Mouse (Mus musculus): Measurements from ENCODE around the gene Eipr1. TPM values are rescaled to one million over a fixed set of nuclear protein-coding genes. Genes with fewer than 3 reads are reported as not detected.

Eipr1 gene
- polyA plus RNA-seq, 1 experiment from 2014 or later, result 71.3 TPM

GRCm38 (mm10) chr12:28782637-28783036, 31.0 kb downstream of the Eipr1 start:
- no peaks in the 10 kb centered on the region for H3K9me3 ChIP-seq

DNA sequence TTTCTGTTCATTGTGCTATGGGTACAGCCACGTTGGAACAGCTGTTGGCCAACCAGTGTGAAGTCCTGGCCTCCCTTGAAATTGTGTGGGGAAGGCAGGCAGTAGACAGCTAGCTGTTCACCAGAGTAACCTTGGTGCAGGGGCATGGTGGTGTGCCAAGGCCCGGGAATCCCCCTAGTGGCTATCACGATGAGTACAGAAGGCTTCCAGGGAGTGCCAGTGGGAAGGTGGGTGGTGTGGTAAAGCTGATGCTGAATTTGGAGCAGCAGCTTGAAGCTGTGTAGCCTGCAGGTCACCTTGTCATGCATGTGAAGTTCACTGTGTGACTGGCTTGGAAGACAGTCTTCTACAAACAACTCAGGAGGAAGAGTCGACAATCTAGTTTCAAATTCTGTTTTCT, 32.8 kb downstream of the Eipr1 start:
- Histone ChIP-seq H3K4me3 (replicated peaks) (no peak overlapping the region), H3K9ac (replicated peaks) (no peak overlapping the region), H3K4me1 (replicated peaks) (peaks cover 37% of the 10 kb centered on the region), H3K27ac (peak overlapping the region; percentile 37; the same call in 1 of the 2 replicates), H3K27me3 (no peaks in the 10 kb centered on the region), H3K4me2 (replicated peaks) (no peak overlapping the region), H3K9me3 (no peaks in the 10 kb centered on the region), H3K36me3 (no peaks in the 10 kb centered on the region)
- 39% methylated on average over 4 of the region's 4 CpGs for WGBS
- ATAC-seq, result peak; percentile 44; the same call in 1 of the 2 replicates

More at GRCm38 (mm10) chr12:28782637-28783036, 31.0 kb downstream of the Eipr1 start:
- no peak for ATAC-seq
- Histone ChIP-seq H3K27me3 (no peaks in the 10 kb centered on the region), H3K9ac (replicated peaks) (no peak overlapping the region), H3K4me1 (replicated peaks) (peaks cover 33% of the 10 kb centered on the region), H3K4me3 (replicated peaks) (no peak overlapping the region), H3K36me3 (no peaks in the 10 kb centered on the region), H3K27ac (no peak overlapping the region), H3K4me2 (replicated peaks) (no peak overlapping the region)
- 98% methylated on average over 3 of the region's 3 CpGs for WGBS

DNA sequence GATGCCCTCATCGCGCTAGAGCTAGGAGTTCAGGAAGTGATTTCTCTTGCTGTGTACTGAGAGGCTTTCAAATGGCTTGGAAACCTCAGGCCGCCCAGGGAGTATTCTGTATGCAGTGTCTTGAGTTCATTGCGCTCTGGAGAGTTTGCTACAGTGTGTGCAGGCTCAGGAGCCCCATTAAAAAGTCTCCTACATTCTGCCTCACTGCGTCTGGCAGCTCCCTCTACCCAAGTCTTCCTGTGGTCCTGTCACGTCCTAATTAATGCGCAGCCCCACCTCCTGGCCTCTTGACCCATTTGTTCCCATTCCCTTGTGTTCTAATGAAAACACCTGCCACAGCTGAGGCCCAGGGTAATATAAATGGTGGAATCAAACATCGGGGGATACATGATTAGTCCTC, 33.3 kb downstream of the Eipr1 start:
- H3K4me2 ChIP-seq (replicated peaks), result no peak overlapping the region
- H3K4me1 ChIP-seq (replicated peaks), result peaks cover 37% of the 10 kb centered on the region
- 30% methylated on average over 8 of the region's 8 CpGs for WGBS
- no peaks in the 10 kb centered on the region for H3K9me3 ChIP-seq
- no peak overlapping the region for H3K4me3 ChIP-seq (replicated peaks)
- no peaks in the 10 kb centered on the region for H3K27me3 ChIP-seq
- ATAC-seq, result no peak
- no peaks in the 10 kb centered on the region for H3K36me3 ChIP-seq
- H3K27ac ChIP-seq, result no peak overlapping the region
- H3K9ac ChIP-seq (replicated peaks), result no peak overlapping the region

- Histone ChIP-seq H3K27me3 (no peaks in the 10 kb centered on the region), H3K27ac (no peak overlapping the region), H3K9me3 (no peaks in the 10 kb centered on the region), H3K4me2 (replicated peaks) (no peak overlapping the region), H3K9ac (replicated peaks) (no peak overlapping the region), H3K4me3 (replicated peaks) (no peak overlapping the region), H3K36me3 (no peaks in the 10 kb centered on the region), H3K4me1 (replicated peaks) (peaks cover 40% of the 10 kb centered on the region)
- no peak for ATAC-seq
- WGBS, result 0% methylated on average over 1 of the region's 1 CpGs
These were observed 33.7 kb downstream of the Eipr1 start for GRCm38 (mm10) chr12:28785299-28785698.

DNA sequence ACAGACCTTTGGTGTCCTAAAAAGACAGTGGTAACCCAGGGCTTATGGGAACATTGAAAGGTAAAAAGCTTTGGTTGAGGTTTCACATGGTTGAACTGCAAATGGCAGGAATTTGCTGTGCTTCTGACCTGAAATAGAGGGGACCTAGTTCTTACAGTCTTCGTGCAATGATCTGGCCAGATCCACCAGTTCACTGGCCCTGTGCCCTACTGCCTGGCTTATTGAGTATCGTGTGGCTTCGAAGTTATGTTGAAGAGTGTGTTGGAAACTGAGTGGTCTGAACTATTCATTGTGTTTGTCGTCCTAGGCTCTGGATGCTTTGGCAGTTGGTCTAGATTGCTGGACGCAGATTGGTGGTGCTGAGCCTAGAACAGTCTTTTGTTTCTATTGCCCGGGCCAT, 34.7 kb downstream of the Eipr1 start:
- 95% methylated on average over 6 of the region's 6 CpGs for WGBS
- H3K4me2 ChIP-seq (replicated peaks), result no peak overlapping the region
- no peaks in the 10 kb centered on the region for H3K27me3 ChIP-seq
- H3K4me3 ChIP-seq (replicated peaks), result no peak overlapping the region
- H3K9ac ChIP-seq (replicated peaks), result no peak overlapping the region
- no peaks in the 10 kb centered on the region for H3K36me3 ChIP-seq
- no peak for ATAC-seq
- H3K27ac ChIP-seq, result no peak overlapping the region
- peaks cover 45% of the 10 kb centered on the region for H3K4me1 ChIP-seq (replicated peaks)
- no peaks in the 10 kb centered on the region for H3K9me3 ChIP-seq

- no peak for ATAC-seq
- Histone ChIP-seq H3K9me3 (no peaks in the 10 kb centered on the region), H3K4me2 (replicated peaks) (no peak overlapping the region), H3K9ac (replicated peaks) (no peak overlapping the region), H3K4me3 (replicated peaks) (no peak overlapping the region), H3K27me3 (no peaks in the 10 kb centered on the region), H3K4me1 (replicated peaks) (peaks cover 43% of the 10 kb centered on the region), H3K27ac (peak overlapping the region; percentile 26; the same call in 1 of the 2 replicates), H3K36me3 (no peaks in the 10 kb centered on the region)
- 58% methylated on average over 3 of the region's 3 CpGs for WGBS
These were observed 41.0 kb downstream of the Eipr1 start for GRCm38 (mm10) chr12:28792613-28793012.

DNA sequence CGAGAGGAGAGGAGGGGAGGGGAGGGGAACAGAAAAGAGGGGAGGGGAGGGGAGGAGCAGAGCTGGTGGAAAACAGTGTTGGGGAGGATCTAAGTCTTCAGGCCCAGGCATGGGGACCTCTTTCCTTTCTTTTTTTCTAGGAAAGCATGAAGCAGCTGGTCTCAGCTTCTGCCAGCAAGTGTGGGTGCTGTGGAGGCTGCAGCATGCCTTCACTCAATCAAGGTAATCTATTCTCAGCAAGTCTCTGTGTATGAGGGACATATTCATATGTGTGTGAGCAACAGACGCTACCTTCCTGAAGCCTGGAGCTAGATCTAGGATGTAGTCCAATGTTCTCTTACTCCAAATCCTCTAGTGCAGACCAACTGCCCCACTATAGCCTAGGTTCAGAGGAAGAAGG, 42.1 kb downstream of the Eipr1 start:
- WGBS, result 64% methylated on average over 2 of the region's 2 CpGs
- no peak overlapping the region for H3K4me2 ChIP-seq (replicated peaks)
- H3K9ac ChIP-seq (replicated peaks), result no peak overlapping the region
- H3K4me1 ChIP-seq (replicated peaks), result peaks cover 39% of the 10 kb centered on the region
- no peaks in the 10 kb centered on the region for H3K27me3 ChIP-seq
- no peak for ATAC-seq
- no peaks in the 10 kb centered on the region; the same call in 1 of the 2 replicates for H3K9me3 ChIP-seq
- no peak overlapping the region for H3K4me3 ChIP-seq (replicated peaks)
- H3K27ac ChIP-seq, result no peak overlapping the region
- no peaks in the 10 kb centered on the region for H3K36me3 ChIP-seq

- WGBS, result 85% methylated on average over 3 of the region's 3 CpGs
- no peak for ATAC-seq
These were observed 43.4 kb downstream of the Eipr1 start for GRCm38 (mm10) chr12:28795041-28795440.

GRCm38 (mm10) chr12:28796881-28797420, 45.3 kb downstream of the Eipr1 start:
- Histone ChIP-seq H3K27ac (peak overlapping the region; percentile 35; the same call in 1 of the 2 replicates), H3K36me3 (no peaks in the 10 kb centered on the region), H3K4me3 (replicated peaks) (no peak overlapping the region), H3K9me3 (no peaks in the 10 kb centered on the region; the same call in 1 of the 2 replicates), H3K4me2 (replicated peaks) (no peak overlapping the region), H3K9ac (replicated peaks) (no peak overlapping the region), H3K4me1 (replicated peaks) (peaks cover 41% of the 10 kb centered on the region), H3K27me3 (no peaks in the 10 kb centered on the region)
- ATAC-seq, result no peak

More at GRCm38 (mm10) chr12:28795041-28795440, 43.4 kb downstream of the Eipr1 start:
- no peak overlapping the region for H3K4me3 ChIP-seq (replicated peaks)
- no peaks in the 10 kb centered on the region for H3K27me3 ChIP-seq
- H3K9ac ChIP-seq (replicated peaks), result no peak overlapping the region
- no peaks in the 10 kb centered on the region for H3K36me3 ChIP-seq
- no peak overlapping the region for H3K4me2 ChIP-seq (replicated peaks)
- H3K27ac ChIP-seq, result no peak overlapping the region
- peaks cover 44% of the 10 kb centered on the region for H3K4me1 ChIP-seq (replicated peaks)
- no peaks in the 10 kb centered on the region; the same call in 1 of the 2 replicates for H3K9me3 ChIP-seq

DNA sequence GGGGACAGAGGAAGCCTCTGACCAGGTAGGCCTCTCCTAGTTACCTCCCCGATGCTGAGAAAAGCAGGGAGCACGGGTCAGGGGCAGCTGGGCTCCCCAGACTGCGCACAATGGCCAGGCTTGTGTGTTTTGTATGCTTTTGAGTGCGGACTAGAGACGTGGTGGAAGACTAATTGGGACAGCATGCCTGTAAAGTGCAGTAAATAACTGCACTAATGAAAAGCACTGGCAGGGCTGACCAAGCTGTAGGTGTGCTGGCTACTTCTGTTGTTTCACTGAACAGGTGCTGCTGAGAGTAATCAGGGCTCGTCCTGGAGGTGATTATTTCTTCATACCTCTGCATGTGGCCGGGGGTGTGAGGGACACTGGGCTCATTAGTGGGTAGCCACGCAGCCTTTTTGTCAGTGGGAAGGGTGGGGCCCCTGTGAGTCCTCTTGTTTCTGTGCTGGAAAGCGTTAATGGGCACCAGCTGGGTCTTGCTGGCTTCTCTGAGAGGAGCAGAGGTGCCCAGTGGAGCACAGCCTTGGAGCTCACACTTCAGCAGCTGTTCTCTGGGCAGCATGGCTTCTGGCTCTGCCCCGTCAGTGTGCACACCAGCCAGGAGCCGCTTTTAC, 48.3 kb downstream of the Eipr1 start:
- H3K36me3 ChIP-seq, result no peaks in the 10 kb centered on the region
- no peaks in the 10 kb centered on the region; the same call in 1 of the 2 replicates for H3K9me3 ChIP-seq
- H3K4me2 ChIP-seq (replicated peaks), result no peak overlapping the region
- H3K9ac ChIP-seq (replicated peaks), result peak overlapping the region; percentile 19; the same call in 1 of the 2 replicates
- no peak overlapping the region for H3K4me3 ChIP-seq (replicated peaks)
- H3K4me1 ChIP-seq (replicated peaks), result peaks cover 47% of the 10 kb centered on the region
- 51% methylated on average over 11 of the region's 11 CpGs for WGBS
- no peaks in the 10 kb centered on the region for H3K27me3 ChIP-seq
- peak overlapping the region; percentile 69 for H3K27ac ChIP-seq
- peak; percentile 71 for ATAC-seq

DNA sequence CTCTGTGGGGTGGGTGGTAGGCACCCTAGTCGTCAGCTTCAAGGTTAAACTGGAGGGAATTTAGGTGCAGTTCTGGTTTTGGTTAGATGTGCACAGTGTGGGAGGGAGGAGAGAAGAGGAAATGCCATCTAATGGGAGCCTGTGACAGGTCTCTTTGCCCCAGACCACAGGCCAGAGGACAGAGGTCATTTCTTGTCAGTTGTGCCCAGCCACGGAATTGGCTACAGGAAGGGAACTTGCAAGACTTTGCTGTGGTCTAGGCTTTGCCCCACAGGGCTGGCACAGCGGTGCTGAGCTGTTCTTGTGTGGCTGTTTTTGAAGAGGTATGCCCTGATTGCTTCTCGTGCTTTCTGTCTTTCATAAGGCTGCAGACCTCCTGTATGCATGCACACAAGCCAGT, 48.8 kb downstream of the Eipr1 start:
- ATAC-seq, result no peak
- Histone ChIP-seq H3K4me1 (replicated peaks) (peaks cover 52% of the 10 kb centered on the region), H3K27me3 (no peaks in the 10 kb centered on the region), H3K36me3 (no peaks in the 10 kb centered on the region), H3K9ac (replicated peaks) (0 out of 2 replicates have a peak overlapping the region, but pooled peaks have one; percentile 19), H3K4me2 (replicated peaks) (no peak overlapping the region), H3K4me3 (replicated peaks) (no peak overlapping the region), H3K9me3 (no peaks in the 10 kb centered on the region; the same call in 1 of the 2 replicates), H3K27ac (peak overlapping the region; percentile 69)
- WGBS, result 67% methylated on average over 4 of the region's 4 CpGs

DNA sequence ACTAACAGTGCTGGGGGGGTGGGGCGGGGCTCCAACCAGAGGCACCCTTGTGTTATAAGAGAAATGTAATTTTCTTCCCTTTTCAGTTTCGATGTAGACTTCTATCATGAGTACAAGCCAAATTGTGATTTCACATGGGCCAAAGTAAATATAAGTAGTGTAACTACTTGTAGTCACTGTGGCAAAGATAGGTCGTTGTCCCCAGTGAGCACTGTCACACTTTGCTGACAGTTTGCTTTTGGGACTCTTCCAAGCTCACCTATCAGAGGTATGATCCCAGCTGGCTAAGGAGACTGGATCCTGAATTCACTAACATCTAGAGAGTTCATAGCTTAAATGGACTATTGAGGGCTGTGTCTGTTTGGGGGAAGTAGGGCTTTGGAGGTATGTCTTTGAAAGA, 49.3 kb downstream of the Eipr1 start:
- Histone ChIP-seq H3K9ac (replicated peaks) (no peak overlapping the region), H3K36me3 (no peaks in the 10 kb centered on the region), H3K4me2 (replicated peaks) (no peak overlapping the region), H3K4me3 (replicated peaks) (no peak overlapping the region), H3K27me3 (no peaks in the 10 kb centered on the region), H3K4me1 (replicated peaks) (peaks cover 53% of the 10 kb centered on the region), H3K9me3 (no peaks in the 10 kb centered on the region; the same call in 1 of the 2 replicates), H3K27ac (0 out of 2 replicates have a peak overlapping the region, but pooled peaks have one; percentile 69)
- 87% methylated on average over 3 of the region's 3 CpGs for WGBS
- ATAC-seq, result no peak

All from midbrain, embryonic 13.5 days (tissue).